Mouse (Mus musculus) lung, embryonic 14.5 days (tissue): ENCODE results near the gene Kbtbd13. TPM values are rescaled to one million over a fixed set of nuclear protein-coding genes. Genes with fewer than 3 reads are reported as not detected.
A peak's percentile ranks its signal among the peaks of the same experiment; 100 is the strongest.

ENCODE experiments used
- ATAC-seq: fragments of 200-750 bp; cut with Nextera tagmentation; 2 replicates; pipeline ENCODE4 v1.8.0; 2017; ENCODE audit warnings: mild to moderate bottlenecking, moderate TSS enrichment, moderate library complexity; ENCODE audit not compliant: insufficient read depth
- DNase-seq: peaks from one replicate; pipeline ENCODE4 v3.0.0-alpha.2; 2015
- H3K27ac ChIP-seq: fragments of 300-500 bp; sonication (generic); 2 replicates; pipeline ENCODE4 v1.5.1; 2014; ENCODE audit warnings: low read depth, mild to moderate bottlenecking, moderate library complexity
- H3K27me3 ChIP-seq: fragments of 300-500 bp; sonication (generic); 2 replicates; pipeline ENCODE4 v1.6.1; 2014; ENCODE audit warnings: low read length, control low read depth; ENCODE audit not compliant: insufficient read depth
- H3K36me3 ChIP-seq: fragments of 300-500 bp; sonication (generic); 2 replicates; pipeline ENCODE4 v1.6.1; 2014; ENCODE audit warnings: control low read depth; ENCODE audit not compliant: insufficient read depth
- H3K4me1 ChIP-seq: fragments of 300-500 bp; sonication (generic); 2 replicates; pipeline ENCODE4 v1.6.1; 2014; ENCODE audit warnings: antibody characterized with exemption, control low read depth; ENCODE audit not compliant: insufficient read depth
- H3K4me2 ChIP-seq: fragments of 300-500 bp; sonication (generic); 2 replicates; pipeline ENCODE4 v1.6.1; 2014; ENCODE audit warnings: mild to moderate bottlenecking
- H3K4me3 ChIP-seq: fragments of 300-500 bp; sonication (generic); 2 replicates; pipeline ENCODE4 v1.5.1; 2014; ENCODE audit warnings: low read depth, low read length
- H3K9ac ChIP-seq: fragments of 300-500 bp; sonication (generic); 2 replicates; pipeline ENCODE4 v1.6.1; 2014
- H3K9me3 ChIP-seq: fragments of 300-500 bp; sonication (generic); 2 replicates; pipeline ENCODE4 v1.6.1; 2016; ENCODE audit warnings: low read depth, low read length, control low read depth
- CTCF ChIP-seq: IDR thresholded peaks from 2 replicates; pipeline ENCODE4 v1.5.1; 2016; ENCODE audit warnings: antibody characterized with exemption, low read depth
- WGBS: fragments of 180-500 bp; shearing (Covaris S2); extraction: QIAGEN DNeasy Blood & Tissue Kit; methylation state at CpG from one replicate; pipeline ENCODE4 v1.1.7; 2014; 5-methylcytosine and 5-hydroxymethylcytosine counted together
- polyA plus RNA-seq: library from polyadenylated mRNA; unstranded; fragments of >200 nt; fragmentation: Nextera tagmentation; extraction: Ambion mirVana; gene quantifications from 2 replicates; pipeline ENCODE4 v1.2.1, GENCODE M21; 2014

Kbtbd13 gene
- polyA plus RNA-seq, 1 experiment from 2014 or later, result 4.5 TPM

- ATAC-seq, result peak; percentile 78
- no peaks in the 10 kb centered on the region for H3K9me3 ChIP-seq
- DNase-seq, result peak; percentile 92
- H3K36me3 ChIP-seq, result no peaks in the 10 kb centered on the region
- peak within 1 kb of the TSS; percentile 45 for H3K9ac ChIP-seq
- peak within 1 kb of the TSS; percentile 72 for H3K4me2 ChIP-seq
- peaks cover 16% of the 10 kb centered on the region; the same call in 1 of the 2 replicates for H3K4me1 ChIP-seq
- peak within 1 kb of the TSS; percentile 55 for H3K4me3 ChIP-seq
- no peak for TF ChIP-seq CTCF
- no peaks in the 10 kb centered on the region for H3K27me3 ChIP-seq
- H3K27ac ChIP-seq, result no peak within 1 kb of the TSS
- under 1% methylated on average over 24 of the region's 24 CpGs for WGBS
These were observed 6.8 kb upstream of the Kbtbd13 start, which contains the start of gene Rasl12 for GRCm38 (mm10) chr9:65398279-65398678. Rasl12 (plus strand) TSS chr9:65398506.

- Histone ChIP-seq H3K9me3 (no peaks in the 10 kb centered on the region), H3K36me3 (no peaks in the 10 kb centered on the region), H3K4me3 (no peak overlapping the region), H3K27ac (0 out of 2 replicates have a peak overlapping the region, but pooled peaks have one; percentile 16), H3K27me3 (peaks cover 24% of the 10 kb centered on the region), H3K9ac (no peak overlapping the region), H3K4me1 (peaks cover 16% of the 10 kb centered on the region; the same call in 1 of the 2 replicates), H3K4me2 (no peak overlapping the region)
- 49% methylated on average over 2 of the region's 2 CpGs for WGBS
- ATAC-seq, result no peak
- DNase-seq, result no peak
- TF ChIP-seq CTCF, result no peak
These were observed 2.9 kb upstream of the Kbtbd13 start for GRCm38 (mm10) chr9:65394360-65394759.

GRCm38 (mm10) chr9:65393606-65394005 lies 2.2 kb upstream of the Kbtbd13 start:
- TF ChIP-seq CTCF, result no peak
- peaks cover 24% of the 10 kb centered on the region for H3K27me3 ChIP-seq

GRCm38 (mm10) chr9:65392638-65393364 lies 1.3 kb upstream of the Kbtbd13 start:
- H3K4me2 ChIP-seq, result no peak overlapping the region
- peaks cover 24% of the 10 kb centered on the region for H3K27me3 ChIP-seq
- no peaks in the 10 kb centered on the region for H3K36me3 ChIP-seq
- TF ChIP-seq CTCF, result peak; percentile 90
- no peak overlapping the region for H3K27ac ChIP-seq
- 25% methylated on average over 6 of the region's 6 CpGs for WGBS
- H3K4me1 ChIP-seq, result peaks cover 12% of the 10 kb centered on the region; the same call in 1 of the 2 replicates
- H3K9ac ChIP-seq, result no peak overlapping the region
- H3K4me3 ChIP-seq, result no peak overlapping the region
- ATAC-seq (no peak), DNase-seq (peak; percentile 88)
- H3K9me3 ChIP-seq, result no peaks in the 10 kb centered on the region

More at GRCm38 (mm10) chr9:65393606-65394005, 2.2 kb upstream of the Kbtbd13 start:
- Histone ChIP-seq H3K4me3 (no peak overlapping the region), H3K27ac (no peak overlapping the region), H3K4me2 (no peak overlapping the region), H3K36me3 (no peaks in the 10 kb centered on the region), H3K4me1 (peaks cover 16% of the 10 kb centered on the region; the same call in 1 of the 2 replicates), H3K9ac (no peak overlapping the region), H3K9me3 (no peaks in the 10 kb centered on the region)
- DNase-seq (no peak), ATAC-seq (no peak)
- WGBS, result 37% methylated on average over 2 of the region's 2 CpGs

GRCm38 (mm10) chr9:65390752-65391612 lies 470 bp downstream of the Kbtbd13 start:
- Histone ChIP-seq H3K4me2 (peak overlapping the region; percentile 72), H3K9ac (peak overlapping the region; percentile 45), H3K4me3 (peak overlapping the region; percentile 42), H3K36me3 (no peaks in the 10 kb centered on the region), H3K27ac (0 out of 2 replicates have a peak overlapping the region, but pooled peaks have one; percentile 6), H3K4me1 (peaks cover 12% of the 10 kb centered on the region), H3K9me3 (no peaks in the 10 kb centered on the region), H3K27me3 (peaks cover 24% of the 10 kb centered on the region)
- DNase-seq (peak; percentile 71), ATAC-seq (no peak)
- peak; percentile 21; the same call in 1 of the 2 replicates for TF ChIP-seq CTCF
- WGBS, result 15% methylated on average over 96 of the region's 96 CpGs

GRCm38 (mm10) chr9:65386373-65387140 lies 4.9 kb downstream of the Kbtbd13 start:
- WGBS, result 11% methylated on average over 8 of the region's 8 CpGs
- ATAC-seq, result peak; percentile 94
- peak; percentile 66 for TF ChIP-seq CTCF
- Histone ChIP-seq H3K4me2 (0 out of 2 replicates have a peak overlapping the region, but pooled peaks have one; percentile 21), H3K36me3 (no peaks in the 10 kb centered on the region), H3K27me3 (peaks cover 15% of the 10 kb centered on the region), H3K9ac (no peak overlapping the region), H3K9me3 (no peaks in the 10 kb centered on the region), H3K27ac (peak overlapping the region; percentile 81), H3K4me3 (no peak overlapping the region), H3K4me1 (peaks cover 38% of the 10 kb centered on the region)
- DNase-seq, result peak; percentile 98
